Mouse (Mus musculus) G1E (cell line): ENCODE measurements at regions not wholly inside any gene's neighbourhood (a gene's known extent, or its start where the extent isn't known, plus 50 kb on each side); places are given as distances from the start of the nearest gene placed in this dataset.

Source experiments
- ATAC-seq: 2 replicates; pipeline ENCODE4 v1.8.0; 2016; ENCODE audit warnings: mild to moderate bottlenecking; ENCODE audit not compliant: insufficient number of reproducible peaks, poor library complexity, low FRiP score, severe bottlenecking; ENCODE audit errors: extremely low read depth
- DNase-seq: peaks from one replicate; pipeline ENCODE4 v3.0.0; 2012; ENCODE audit warnings: low spot score
- H3K27me3 ChIP-seq: 2 replicates; pipeline ENCODE4 v1.6.1; 2012; ENCODE audit warnings: mild to moderate bottlenecking, low read length, inconsistent platforms; ENCODE audit not compliant: insufficient read depth
- H3K36me3 ChIP-seq: replicated peaks from 2 replicates; pipeline ENCODE3; 2012; ENCODE audit warnings: mild to moderate bottlenecking, inconsistent platforms
- H3K4me1 ChIP-seq: 2 replicates; pipeline ENCODE4 v1.6.1; 2012; ENCODE audit warnings: low read depth, low read length, inconsistent platforms, mixed read lengths; ENCODE audit not compliant: insufficient read depth
- H3K4me3 ChIP-seq: 2 replicates; pipeline ENCODE4 v1.5.1; 2012; ENCODE audit warnings: low read depth, mild to moderate bottlenecking, inconsistent platforms, low read length, moderate library complexity, mixed read lengths
- H3K9me3 ChIP-seq: replicated peaks from 2 replicates; pipeline ENCODE4 v1.6.1; 2012; ENCODE audit warnings: inconsistent platforms
- CTCF ChIP-seq: IDR thresholded peaks from 2 replicates; pipeline ENCODE4 v1.5.1; 2012; ENCODE audit warnings: low read depth, low read length, inconsistent platforms, mixed read lengths
- GATA1 ChIP-seq: IDR thresholded peaks from 2 replicates; pipeline ENCODE4 v1.6.1; 2012; ENCODE audit warnings: borderline replicate concordance, low read length, inconsistent platforms, mixed read lengths
- GATA2 ChIP-seq: IDR thresholded peaks from 2 replicates; pipeline ENCODE4 v1.6.1; 2012; ENCODE audit warnings: low read depth, low read length, inconsistent platforms, borderline replicate concordance
- POLR2AphosphoS5 ChIP-seq: IDR thresholded peaks from 2 replicates; pipeline ENCODE4 v1.6.1; 2012; ENCODE audit warnings: low read depth, low read length, inconsistent platforms; ENCODE audit not compliant: insufficient replicate concordance
- TAL1 ChIP-seq: conservative IDR thresholded peaks from 2 replicates; pipeline ENCODE4 v1.6.1; 2012; ENCODE audit warnings: low read depth, low read length, inconsistent platforms, mixed read lengths

- ATAC-seq (no peak), DNase-seq (no peak)
- no peaks in the 10 kb centered on the region for H3K36me3 ChIP-seq
- no peaks in the 10 kb centered on the region for H3K27me3 ChIP-seq
- no peak overlapping the region for H3K4me3 ChIP-seq
- H3K4me1 ChIP-seq, result no peaks in the 10 kb centered on the region
- H3K9me3 ChIP-seq, result peaks cover 12% of the 10 kb centered on the region
- no peak for TF ChIP-seq GATA1
- TF ChIP-seq GATA2, result no peak
- no peak for TF ChIP-seq TAL1
- no peak for TF ChIP-seq POLR2AphosphoS5
- no peak for TF ChIP-seq CTCF
Measured at GRCm38 (mm10) chr9:113044556-113045178, 663.4 kb downstream of the Pdcd6ip start.

GRCm38 (mm10) chr9:113040885-113041284 is 667.2 kb downstream of the Pdcd6ip start:
- H3K4me1 ChIP-seq, result no peaks in the 10 kb centered on the region
- H3K36me3 ChIP-seq, result no peaks in the 10 kb centered on the region
- H3K9me3 ChIP-seq, result peaks cover 15% of the 10 kb centered on the region
- ATAC-seq, result no peak
- H3K4me3 ChIP-seq, result no peak overlapping the region
- TF ChIP-seq TAL1, result no peak
- no peak for TF ChIP-seq GATA1
- no peak for TF ChIP-seq POLR2AphosphoS5
- TF ChIP-seq CTCF, result no peak
- no peak for TF ChIP-seq GATA2
- no peak for DNase-seq
- no peaks in the 10 kb centered on the region for H3K27me3 ChIP-seq

- H3K36me3 ChIP-seq, result no peaks in the 10 kb centered on the region
Measured at GRCm38 (mm10) chr9:113033996-113034395, 674.1 kb downstream of the Pdcd6ip start.

GRCm38 (mm10) chr9:113029091-113029490 is 679.0 kb downstream of the Pdcd6ip start:
- TF ChIP-seq TAL1, result no peak
- TF ChIP-seq POLR2AphosphoS5, result no peak
- no peak for TF ChIP-seq CTCF
- no peak for TF ChIP-seq GATA1
- TF ChIP-seq GATA2, result no peak
- DNase-seq (no peak), ATAC-seq (no peak)
- no peaks in the 10 kb centered on the region for H3K36me3 ChIP-seq
- peaks cover 30% of the 10 kb centered on the region for H3K9me3 ChIP-seq
- no peaks in the 10 kb centered on the region for H3K4me1 ChIP-seq
- no peak overlapping the region for H3K4me3 ChIP-seq
- H3K27me3 ChIP-seq, result no peaks in the 10 kb centered on the region

More at GRCm38 (mm10) chr9:113033996-113034395, 674.1 kb downstream of the Pdcd6ip start:
- ATAC-seq, result no peak
- Histone ChIP-seq H3K4me3 (no peak overlapping the region), H3K27me3 (no peaks in the 10 kb centered on the region), H3K4me1 (no peaks in the 10 kb centered on the region), H3K9me3 (peaks cover 20% of the 10 kb centered on the region)
- no peak for DNase-seq
- TF ChIP-seq GATA2, result no peak
- TF ChIP-seq CTCF, result no peak
- no peak for TF ChIP-seq TAL1
- TF ChIP-seq POLR2AphosphoS5, result no peak

GRCm38 (mm10) chr9:113026904-113027193 is 681.2 kb downstream of the Pdcd6ip start:
- Histone ChIP-seq H3K36me3 (no peaks in the 10 kb centered on the region), H3K27me3 (no peaks in the 10 kb centered on the region), H3K4me1 (no peaks in the 10 kb centered on the region), H3K9me3 (peaks cover 23% of the 10 kb centered on the region), H3K4me3 (no peak overlapping the region)
- DNase-seq, result no peak
- no peak for TF ChIP-seq GATA2
- TF ChIP-seq CTCF, result no peak
- TF ChIP-seq GATA1, result no peak
- TF ChIP-seq TAL1, result no peak
- TF ChIP-seq POLR2AphosphoS5, result no peak
- ATAC-seq, result no peak

- no peaks in the 10 kb centered on the region for H3K27me3 ChIP-seq
- TF ChIP-seq CTCF, result no peak
- no peaks in the 10 kb centered on the region for H3K36me3 ChIP-seq
- no peak overlapping the region for H3K4me3 ChIP-seq
- DNase-seq (no peak), ATAC-seq (no peak)
- H3K4me1 ChIP-seq, result no peaks in the 10 kb centered on the region
- peaks cover 22% of the 10 kb centered on the region for H3K9me3 ChIP-seq
Measured at GRCm38 (mm10) chr9:113026096-113026903, 681.8 kb downstream of the Pdcd6ip start.
